Mouse (Mus musculus): ENCODE data around the gene Upp1. TPM values are rescaled to one million over a fixed set of nuclear protein-coding genes. Genes with fewer than 3 reads are reported as not detected.

Upp1 gene
- polyA plus RNA-seq, 1 experiment from 2014 or later = 41.7 TPM

GRCm38 (mm10) chr11:9167331-9167730 is 49.4 kb downstream of the Upp1 start:
- Histone ChIP-seq H3K27me3 (ENCODE audit: control insufficient read depth, insufficient read depth, low read length) (no peaks in the 10 kb centered on the region), H3K27ac (replicated peaks in 1 of 2; ENCODE audit: control insufficient read depth in 1 of 2, insufficient read depth in 1 of 2, low read depth in 2 of 2, low read length in 2 of 2) (no peak overlapping the region), H3K4me1 (ENCODE audit: control insufficient read depth in 2 of 2, insufficient read depth in 2 of 2, low read length in 2 of 2) (no peaks in the 10 kb centered on the region), H3K36me3 (ENCODE audit: control insufficient read depth, insufficient read depth, low read length) (no peaks in the 10 kb centered on the region), H3K9me3 (ENCODE audit: control insufficient read depth, low read length) (no peaks in the 10 kb centered on the region), H3K9ac (ENCODE audit: low read length) (no peak overlapping the region), H3K4me2 (ENCODE audit: low read length) (no peak overlapping the region), H3K4me3 (ENCODE audit: control insufficient read depth in 1 of 2, insufficient read depth in 1 of 2, low read depth in 1 of 2, low read length in 2 of 2) (no peak overlapping the region)
- WGBS = 81% methylated on average over 2 of the region's 2 CpGs
- no peak for ATAC-seq (ENCODE audit: insufficient number of reproducible peaks, insufficient read depth, low FRiP score, low read depth)

GRCm38 (mm10) chr11:9181477-9181876 is 63.6 kb downstream of the Upp1 start:
- WGBS = 75% methylated on average over 1 of the region's 1 CpGs
- H3K9ac ChIP-seq (ENCODE audit: low read length) = no peak overlapping the region

More at GRCm38 (mm10) chr11:9181477-9181876, 63.6 kb downstream of the Upp1 start:
- Histone ChIP-seq H3K4me2 (ENCODE audit: low read length) (no peak overlapping the region), H3K27me3 (ENCODE audit: control insufficient read depth, insufficient read depth, low read length) (no peaks in the 10 kb centered on the region), H3K4me3 (ENCODE audit: control insufficient read depth in 1 of 2, insufficient read depth in 1 of 2, low read depth in 1 of 2, low read length in 2 of 2) (no peak overlapping the region), H3K4me1 (ENCODE audit: control insufficient read depth in 2 of 2, insufficient read depth in 2 of 2, low read length in 2 of 2) (no peaks in the 10 kb centered on the region), H3K9me3 (ENCODE audit: control insufficient read depth, low read length) (no peaks in the 10 kb centered on the region), H3K27ac (replicated peaks in 1 of 2; ENCODE audit: control insufficient read depth in 1 of 2, insufficient read depth in 1 of 2, low read depth in 2 of 2, low read length in 2 of 2) (no peak overlapping the region), H3K36me3 (ENCODE audit: control insufficient read depth, insufficient read depth, low read length) (no peaks in the 10 kb centered on the region)
- ATAC-seq (ENCODE audit: insufficient number of reproducible peaks, insufficient read depth, low FRiP score, low read depth) = no peak

Other genes starting within 250 kb of the Upp1 start
- 0.11 TPM in 2 replicates for gene Pkd1l1, start 144.8 kb upstream of the Upp1 start, polyA plus RNA-seq (2014; fragmentation: Nextera tagmentation; extraction: Ambion mirVana)
- gene Hus1, start 106.9 kb upstream of the Upp1 start, polyA plus RNA-seq (2014; fragmentation: Nextera tagmentation; extraction: Ambion mirVana) = 14.4 and 15.1 TPM in 2 replicates
- gene Gm11992, start 69.5 kb upstream of the Upp1 start, polyA plus RNA-seq (2014; fragmentation: Nextera tagmentation; extraction: Ambion mirVana) = 3.5 and 4.2 TPM in 2 replicates
- gene Sun3, start 69.1 kb upstream of the Upp1 start, polyA plus RNA-seq (2014; fragmentation: Nextera tagmentation; extraction: Ambion mirVana) = 1.1 and 1.6 TPM in 2 replicates
- 0.03 TPM in 1 of 2 replicates, not detected in the other for gene Abca13, start 73.8 kb downstream of the Upp1 start, polyA plus RNA-seq (2014; fragmentation: Nextera tagmentation; extraction: Ambion mirVana)